Mouse (Mus musculus) CH12.LX (cell line): ENCODE measurements at regions not wholly inside any gene's neighbourhood (a gene's known extent, or its start where the extent isn't known, plus 50 kb on each side); places are given as distances from the start of the nearest gene placed in this dataset.

ENCODE experiments used
- DNase-seq: peaks from one replicate; pipeline ENCODE4 v3.0.0-alpha.2; 2013; ENCODE audit errors: extremely low read depth
- H3K27ac ChIP-seq: 2 replicates; pipeline ENCODE4 v1.5.1; 2012; ENCODE audit warnings: low read depth, mild to moderate bottlenecking, control low read depth, moderate library complexity; ENCODE audit not compliant: insufficient read depth
- H3K27me3 ChIP-seq: replicated peaks from 2 replicates; pipeline ENCODE3; 2012; ENCODE audit warnings: inconsistent platforms
- H3K36me3 ChIP-seq, 2 experiments: replicated peaks in 1 of 2; 2 replicates each; pipeline versions ENCODE3 to v1.6.1; 2012; ENCODE audit warnings: inconsistent platforms in 1 of 2, low read length in 1 of 2, mild to moderate bottlenecking in 1 of 2, mixed read lengths in 1 of 2, moderate library complexity in 1 of 2; ENCODE audit not compliant: control insufficient read depth in 1 of 2, insufficient read depth in 1 of 2
- H3K4me1 ChIP-seq, 2 experiments: 2 replicates each; pipeline ENCODE4 v1.6.1; 2012; ENCODE audit warnings: inconsistent platforms in 1 of 2, moderate library complexity in 1 of 2; ENCODE audit not compliant: insufficient read depth in 2 of 2, control insufficient read depth in 1 of 2
- H3K4me2 ChIP-seq: 2 replicates; pipeline ENCODE4 v1.6.1; 2012; ENCODE audit warnings: low read depth, mild to moderate bottlenecking, control low read depth; ENCODE audit not compliant: poor library complexity, insufficient read depth, severe bottlenecking
- H3K4me3 ChIP-seq, 3 experiments: fragments of 150-350 bp in 1 of 3; sonication (generic) in 1 of 3; replicated peaks in 1 of 3; 2 replicates each; pipeline versions ENCODE3 to v1.5.1; 2011 to 2012; ENCODE audit warnings: low read depth in 2 of 3, low read length in 2 of 3, mild to moderate bottlenecking in 2 of 3, moderate library complexity in 2 of 3, control low read depth in 1 of 3, improper control_type of control experiment in 1 of 3, inconsistent platforms in 1 of 3, mixed read lengths in 1 of 3; ENCODE audit not compliant: poor library complexity in 1 of 3
- H3K79me2 ChIP-seq: replicated peaks from 2 replicates; pipeline ENCODE4 v1.6.1; 2012; ENCODE audit warnings: mild to moderate bottlenecking, moderate library complexity; ENCODE audit not compliant: control insufficient read depth, poor library complexity, insufficient read depth, severe bottlenecking; ENCODE audit errors: extremely low read depth
- H3K9ac ChIP-seq: 2 replicates; pipeline ENCODE4 v1.6.1; 2012; ENCODE audit warnings: low read depth, mild to moderate bottlenecking, control low read depth, moderate library complexity; ENCODE audit not compliant: insufficient read depth
- H3K9me3 ChIP-seq: replicated peaks from 2 replicates; pipeline ENCODE3; 2012; ENCODE audit warnings: low read length, inconsistent platforms, mixed read lengths
- CHD1 ChIP-seq: IDR thresholded peaks from 2 replicates; pipeline ENCODE4 v1.6.1; 2012; ENCODE audit warnings: low read depth, low read length, improper control_type of control experiment, inconsistent platforms
- CHD2 ChIP-seq: IDR thresholded peaks from 2 replicates; pipeline ENCODE4 v1.6.1; 2011; ENCODE audit warnings: low read length, improper control_type of control experiment
- CTCF ChIP-seq, 2 experiments: IDR thresholded peaks in 1 of 2; conservative IDR thresholded peaks in 1 of 2; 2 replicates each; pipeline ENCODE4 v1.5.1; 2011 to 2012; ENCODE audit warnings: low read depth in 2 of 2, low read length in 2 of 2, improper control_type of control experiment in 1 of 2, inconsistent platforms in 1 of 2, mild to moderate bottlenecking in 1 of 2, moderate library complexity in 1 of 2
- ELF1 ChIP-seq: IDR thresholded peaks from 2 replicates; pipeline ENCODE4 v1.6.1; 2014; ENCODE audit warnings: low read depth, mild to moderate bottlenecking, inconsistent platforms, low read length, improper control_type of control experiment
- GABPA ChIP-seq: IDR thresholded peaks from 2 replicates; pipeline ENCODE4 v1.6.1; 2012; ENCODE audit warnings: low read depth, low read length, improper control_type of control experiment, inconsistent platforms; ENCODE audit not compliant: insufficient replicate concordance
- IRF4 ChIP-seq: IDR thresholded peaks from 2 replicates; pipeline ENCODE4 v1.6.1; 2014; ENCODE audit warnings: low read depth, mild to moderate bottlenecking, inconsistent platforms, low read length, improper control_type of control experiment
- KAT2A ChIP-seq: IDR thresholded peaks from 2 replicates; pipeline ENCODE4 v1.6.1; 2012; ENCODE audit warnings: low read length, improper control_type of control experiment, inconsistent platforms; ENCODE audit not compliant: insufficient replicate concordance
- MAFK ChIP-seq: IDR thresholded peaks from 2 replicates; pipeline ENCODE4 v1.6.1; 2011; ENCODE audit warnings: low read length, improper control_type of control experiment; ENCODE audit not compliant: insufficient replicate concordance
- MXI1 ChIP-seq: IDR thresholded peaks from 2 replicates; pipeline ENCODE4 v1.6.1; 2011; ENCODE audit warnings: mild to moderate bottlenecking, low read depth, low read length, improper control_type of control experiment
- NELFE ChIP-seq: IDR thresholded peaks from 2 replicates; pipeline ENCODE4 v1.6.1; 2011; ENCODE audit warnings: low read depth, low read length, improper control_type of control experiment
- NRF1 ChIP-seq: IDR thresholded peaks from 2 replicates; pipeline ENCODE4 v1.6.1; 2014; ENCODE audit warnings: low read depth, mild to moderate bottlenecking, inconsistent platforms, low read length, improper control_type of control experiment, moderate library complexity
- PAX5 ChIP-seq: IDR thresholded peaks from 2 replicates; pipeline ENCODE4 v1.6.1; 2012; ENCODE audit warnings: low read length, inconsistent platforms, mixed read lengths
- POLR2AphosphoS2 ChIP-seq: IDR thresholded peaks from 2 replicates; pipeline ENCODE4 v1.6.1; 2011; ENCODE audit warnings: low read depth, low read length, improper control_type of control experiment
- RAD21 ChIP-seq: IDR thresholded peaks from 2 replicates; pipeline ENCODE4 v1.6.1; 2011; ENCODE audit warnings: low read depth, mild to moderate bottlenecking, low read length, improper control_type of control experiment, moderate library complexity
- SIN3A ChIP-seq: IDR thresholded peaks from 2 replicates; pipeline ENCODE4 v1.6.1; 2012; ENCODE audit warnings: low read length, improper control_type of control experiment, inconsistent platforms
- SMC3 ChIP-seq: IDR thresholded peaks from 2 replicates; pipeline ENCODE4 v1.6.1; 2011; ENCODE audit warnings: low read depth, low read length, improper control_type of control experiment
- TCF12 ChIP-seq: IDR thresholded peaks from 2 replicates; pipeline ENCODE4 v1.6.1; 2014; ENCODE audit warnings: low read depth, mild to moderate bottlenecking, inconsistent platforms, low read length, improper control_type of control experiment
- ZKSCAN1 ChIP-seq: IDR thresholded peaks from 2 replicates; pipeline ENCODE4 v1.6.1; 2012; ENCODE audit warnings: low read depth, inconsistent platforms, low read length, improper control_type of control experiment, borderline replicate concordance
- ZNF384 ChIP-seq: IDR thresholded peaks from 2 replicates; pipeline ENCODE4 v1.6.1; 2012; ENCODE audit warnings: low read depth, low read length, improper control_type of control experiment, inconsistent platforms
- dilution Hi-C: fragments of 300-500 bp; cut with MboI; formaldehyde crosslinking; loops from 2 replicates; pipeline ENCODE4 v1.14.3; 2020; ENCODE audit warnings: low sequenced_read_pairs; ENCODE audit not compliant: extremely low pct_unique_long_range_greater_than_20kb, extremely low pct_ligation_motif_present
- in situ Hi-C: fragments of 300-500 bp; cut with MboI; formaldehyde crosslinking; loops from 3 replicates; pipeline ENCODE4 v1.14.3; 2019; ENCODE audit warnings: low sequenced_read_pairs, low pct_ligation_motif_present, low pct_unique_long_range_greater_than_20kb, mixed read lengths

GRCm38 (mm10) chr6:127322398-127322797 is 124.2 kb upstream of the Parp11 start:
- DNase-seq: no peak
- Histone ChIP-seq H3K27me3 (peaks cover 17% of the 10 kb centered on the region), H3K9ac (no peak overlapping the region), H3K36me3 (no peaks in the 10 kb centered on the region), H3K4me3 (no peak overlapping the region), H3K4me2 (no peak overlapping the region), H3K27ac (no peak overlapping the region), H3K79me2 (no peaks in the 10 kb centered on the region), H3K4me1 (peaks cover 0 to 7% of the 10 kb centered on the region in 2 experiments; a peak in 2 of 4 replicates), H3K9me3 (no peaks in the 10 kb centered on the region)
- dilution Hi-C loops (no loop called here), in situ Hi-C loops (no loop called here)
- TF ChIP-seq ZNF384: no peak
- TF ChIP-seq SIN3A: no peak
- TF ChIP-seq PAX5: no peak
- TF ChIP-seq CTCF (conservative IDR thresholded peaks at IDR 0.05 in 1 of 2, IDR thresholded peaks at IDR 0.05 in 1 of 2; ENCODE audit: low read depth in 2 of 2, low read length in 2 of 2): no peak
- TF ChIP-seq IRF4: no peak
- TF ChIP-seq POLR2AphosphoS2: no peak
- no peak for TF ChIP-seq ELF1
- no peak for TF ChIP-seq GABPA
- no peak for TF ChIP-seq MAFK
- TF ChIP-seq CHD1: no peak
- TF ChIP-seq KAT2A: no peak
- no peak for TF ChIP-seq NRF1
- no peak for TF ChIP-seq TCF12
- no peak for TF ChIP-seq CHD2
- TF ChIP-seq NELFE: no peak
- no peak for TF ChIP-seq MXI1
- TF ChIP-seq SMC3: no peak
- no peak for TF ChIP-seq ZKSCAN1

- Histone ChIP-seq H3K4me2 (no peak overlapping the region), H3K4me1 (peaks cover 6 to 11% of the 10 kb centered on the region in 2 experiments), H3K36me3 (no peaks in the 10 kb centered on the region), H3K27me3 (peaks cover 35% of the 10 kb centered on the region), H3K4me3 (no peak overlapping the region), H3K9me3 (no peaks in the 10 kb centered on the region), H3K9ac (no peak overlapping the region), H3K79me2 (no peaks in the 10 kb centered on the region), H3K27ac (no peak overlapping the region)
- no peak for DNase-seq
- TF ChIP-seq NELFE (no peak), SMC3 (peak; percentile 42), GABPA (no peak), RAD21 (peak; percentile 20), CTCF (conservative IDR thresholded peaks at IDR 0.05 in 1 of 2, IDR thresholded peaks at IDR 0.05 in 1 of 2; ENCODE audit: low read depth in 2 of 2, low read length in 2 of 2) (peak in 1 of 2 experiments; percentile 51; a peak in 2 of 4 replicates), ZKSCAN1 (no peak)
- dilution Hi-C loops (no loop called here), in situ Hi-C loops (no loop called here)
Measured at GRCm38 (mm10) chr6:127324984-127325383, 121.7 kb upstream of the Parp11 start.
